Mouse (Mus musculus): ENCODE data around the gene Cdca3. TPM values are rescaled to one million over a fixed set of nuclear protein-coding genes. Genes with fewer than 3 reads are reported as not detected.
"Not testable (repeated sequence)": the region's sequence is repeated elsewhere in the genome, so short reads cannot be mapped to it uniquely, and the experiment has no call there.

Cdca3 gene
- total RNA-seq, 2 experiments from 2014 or later = 0.91 to 1.6 TPM

DNA sequence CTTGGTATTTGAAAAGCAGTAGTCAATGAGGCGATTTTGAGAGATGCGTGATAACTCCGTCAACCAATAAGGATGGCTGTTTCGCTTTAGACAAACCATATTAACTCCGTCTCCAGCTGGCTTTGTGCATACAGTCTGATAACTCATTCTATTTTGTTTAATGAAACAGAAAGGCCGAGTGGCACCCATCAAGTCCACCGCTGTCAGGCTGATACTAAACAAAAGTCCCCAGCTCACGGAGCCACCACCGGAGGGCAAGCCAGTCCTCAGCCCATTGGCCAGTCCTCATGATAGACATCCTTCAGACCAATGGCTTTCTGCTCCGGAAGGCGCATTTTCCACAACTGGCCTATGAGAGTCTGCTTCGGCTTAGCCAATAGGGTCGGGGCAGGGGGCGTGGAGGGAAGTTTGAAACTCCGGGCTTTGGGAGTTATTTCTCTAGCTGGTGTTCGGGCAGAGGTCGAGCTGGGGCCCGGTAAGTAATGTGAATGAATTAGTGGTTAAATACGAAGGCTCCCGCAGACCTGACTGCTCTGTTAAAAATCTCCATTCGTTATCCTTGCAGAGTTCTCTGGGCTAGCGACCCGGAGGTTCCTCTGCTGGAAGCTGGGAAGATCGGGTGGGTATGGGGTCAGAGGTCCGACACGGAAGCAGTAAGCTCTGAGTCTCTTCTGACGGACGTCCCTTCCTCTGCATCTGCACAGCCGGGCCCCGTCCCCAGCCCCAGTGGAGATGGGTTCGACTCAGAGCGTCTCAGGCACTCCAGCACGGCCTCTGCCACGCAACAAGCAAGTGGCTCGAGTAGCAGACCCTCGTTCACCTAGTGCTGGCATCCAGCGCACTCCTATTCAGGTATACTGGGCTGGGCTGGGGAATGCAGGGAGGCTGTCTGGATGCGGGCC, 703 bp downstream of the Cdca3 start:
- peak; percentile 95 for DNase-seq (ENCODE audit: low spot score)
- intact Hi-C loops (cut with DNase I) = no loop called here

DNA sequence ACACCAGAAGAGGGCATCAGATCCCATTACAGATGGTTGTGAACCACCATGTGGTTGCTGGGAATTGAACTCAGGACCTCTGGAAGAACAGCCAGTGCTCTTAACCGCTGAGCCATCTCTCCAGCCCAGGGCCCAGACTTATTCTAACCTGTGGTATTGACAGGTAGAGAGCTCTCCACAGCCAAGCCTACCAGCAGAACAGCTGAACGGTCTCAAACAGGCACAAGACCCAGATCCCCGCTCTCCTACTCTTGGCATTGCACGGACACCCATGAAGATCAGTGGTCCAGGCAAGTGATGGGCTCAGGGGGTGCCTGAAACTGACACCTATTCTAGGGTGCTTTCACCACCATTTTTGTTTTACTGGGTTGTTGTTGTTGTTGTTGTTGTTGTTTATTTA, 1.9 kb downstream of the Cdca3 start:
- intact Hi-C loops (cut with DNase I); DNase-seq (ENCODE audit: low spot score): not testable (repeated sequence)

DNA sequence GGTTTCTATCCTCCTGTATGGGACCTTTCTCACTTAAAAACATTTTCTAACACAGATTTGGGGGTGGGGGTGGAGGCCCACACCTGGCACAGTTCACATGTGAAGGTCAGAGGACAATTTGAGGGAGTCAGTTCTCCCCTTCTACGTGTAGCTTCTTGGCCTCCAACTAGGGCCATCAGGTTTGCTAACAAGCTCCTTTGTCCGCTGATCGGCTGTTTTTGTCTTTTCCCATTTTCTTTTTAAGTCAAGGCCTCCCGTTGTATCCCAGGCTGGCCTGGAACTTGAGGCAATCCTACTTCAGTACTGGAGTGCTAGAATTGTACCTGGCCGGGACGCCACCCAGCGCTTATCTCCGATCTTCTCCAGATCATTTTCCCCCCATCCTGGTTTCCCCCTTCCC, 2.3 kb downstream of the Cdca3 start:
- intact Hi-C loops (cut with DNase I) = no loop called here
- DNase-seq (ENCODE audit: low spot score) = no peak

DNA sequence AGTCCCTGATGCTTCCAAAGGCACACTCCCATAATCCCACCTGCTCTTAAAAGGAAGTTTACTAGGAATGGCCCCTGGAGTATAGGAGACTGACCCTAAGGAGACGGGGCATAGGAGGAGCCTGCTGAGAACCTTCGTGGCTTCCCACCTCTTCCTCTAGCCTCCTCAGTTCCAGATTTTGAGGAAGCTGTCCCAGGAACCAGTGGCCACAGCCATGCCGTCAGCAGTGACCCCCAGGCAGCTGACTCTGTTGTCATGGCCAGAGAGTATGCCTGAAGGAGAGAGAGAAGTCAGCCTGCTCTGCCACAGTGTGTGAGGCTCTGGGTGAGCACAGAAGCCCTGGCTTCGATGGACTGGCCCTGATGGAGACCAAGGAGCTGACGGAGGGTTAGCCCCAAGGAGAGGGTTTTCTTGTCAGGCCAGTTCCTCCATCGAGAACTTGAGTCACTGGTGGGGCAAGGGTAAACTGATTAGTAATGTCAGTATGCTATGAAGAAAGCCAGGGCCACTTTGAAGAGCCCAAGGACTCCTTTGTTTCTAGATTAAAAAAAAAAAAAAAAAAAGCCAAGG, 5.2 kb downstream of the Cdca3 start:
- intact Hi-C loops (cut with DNase I) = no loop called here
- no peak for DNase-seq (ENCODE audit: low spot score)

DNA sequence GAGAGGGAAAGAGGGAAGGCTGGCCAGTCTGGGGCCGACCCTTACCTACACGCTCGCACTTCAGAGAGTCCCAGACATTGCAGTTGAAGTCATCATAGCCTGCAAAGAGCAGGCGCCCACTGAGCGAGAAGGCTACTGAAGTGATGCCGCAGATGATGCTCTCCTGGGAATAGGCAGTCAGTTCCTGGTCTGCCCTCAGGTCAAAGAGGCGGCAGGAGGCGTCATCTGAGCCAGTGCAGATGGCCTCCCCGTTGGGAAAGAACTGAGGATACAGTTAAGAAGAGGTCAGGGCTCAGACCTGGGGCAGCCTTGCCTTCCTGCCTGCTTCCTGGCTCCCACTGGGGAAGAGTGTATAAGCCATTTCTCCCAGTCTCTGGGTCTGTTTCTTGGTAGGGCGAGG, 6.2 kb downstream of the Cdca3 start:
- DNase-seq (ENCODE audit: low spot score) = no peak
- intact Hi-C loops (cut with DNase I) = no loop called here

DNA sequence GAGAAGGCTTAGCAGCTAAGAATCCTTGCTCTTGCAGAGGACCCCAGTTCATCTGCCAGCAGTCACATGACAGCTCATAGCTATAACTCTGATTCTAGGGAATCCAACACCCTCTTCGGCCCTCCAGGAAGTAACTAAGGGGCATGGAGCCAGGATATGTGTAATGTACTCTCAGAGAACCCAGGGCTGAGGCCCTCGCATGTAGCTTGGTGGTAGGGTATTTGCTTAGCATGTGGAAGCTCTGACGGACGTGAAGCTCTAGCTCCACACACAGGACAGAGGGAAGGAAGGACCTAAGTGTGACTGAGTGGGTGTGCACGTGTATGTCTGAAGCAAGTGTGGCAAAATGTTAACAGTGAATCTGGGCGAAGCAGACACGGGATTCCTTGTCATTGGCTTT, 7.1 kb downstream of the Cdca3 start:
- DNase-seq (ENCODE audit: low spot score) = no peak
- intact Hi-C loops (cut with DNase I) = no loop called here

DNA sequence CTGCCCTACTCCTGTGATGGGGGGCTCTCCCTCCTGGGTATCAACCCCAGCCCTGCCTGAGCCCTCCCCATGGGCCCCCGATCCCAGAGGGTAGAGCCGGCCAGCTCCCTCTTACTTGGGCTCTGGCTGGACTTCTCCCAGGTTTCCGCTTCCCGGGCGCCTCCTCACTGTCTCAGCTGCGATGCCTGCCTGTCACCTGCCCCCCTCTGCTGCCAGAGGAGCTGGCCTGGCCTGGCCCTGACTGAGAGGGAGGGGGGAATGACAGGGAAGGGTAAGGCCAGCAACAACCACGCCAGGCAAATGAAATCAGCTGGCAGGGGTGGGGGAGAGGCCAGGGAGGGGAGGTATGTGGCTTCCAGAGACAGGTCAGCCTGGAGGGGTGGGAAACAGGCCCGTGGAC, 10.5 kb downstream of the Cdca3 start:
- no peak for DNase-seq (ENCODE audit: low spot score)
- intact Hi-C loops (cut with DNase I) = no loop called here

DNA sequence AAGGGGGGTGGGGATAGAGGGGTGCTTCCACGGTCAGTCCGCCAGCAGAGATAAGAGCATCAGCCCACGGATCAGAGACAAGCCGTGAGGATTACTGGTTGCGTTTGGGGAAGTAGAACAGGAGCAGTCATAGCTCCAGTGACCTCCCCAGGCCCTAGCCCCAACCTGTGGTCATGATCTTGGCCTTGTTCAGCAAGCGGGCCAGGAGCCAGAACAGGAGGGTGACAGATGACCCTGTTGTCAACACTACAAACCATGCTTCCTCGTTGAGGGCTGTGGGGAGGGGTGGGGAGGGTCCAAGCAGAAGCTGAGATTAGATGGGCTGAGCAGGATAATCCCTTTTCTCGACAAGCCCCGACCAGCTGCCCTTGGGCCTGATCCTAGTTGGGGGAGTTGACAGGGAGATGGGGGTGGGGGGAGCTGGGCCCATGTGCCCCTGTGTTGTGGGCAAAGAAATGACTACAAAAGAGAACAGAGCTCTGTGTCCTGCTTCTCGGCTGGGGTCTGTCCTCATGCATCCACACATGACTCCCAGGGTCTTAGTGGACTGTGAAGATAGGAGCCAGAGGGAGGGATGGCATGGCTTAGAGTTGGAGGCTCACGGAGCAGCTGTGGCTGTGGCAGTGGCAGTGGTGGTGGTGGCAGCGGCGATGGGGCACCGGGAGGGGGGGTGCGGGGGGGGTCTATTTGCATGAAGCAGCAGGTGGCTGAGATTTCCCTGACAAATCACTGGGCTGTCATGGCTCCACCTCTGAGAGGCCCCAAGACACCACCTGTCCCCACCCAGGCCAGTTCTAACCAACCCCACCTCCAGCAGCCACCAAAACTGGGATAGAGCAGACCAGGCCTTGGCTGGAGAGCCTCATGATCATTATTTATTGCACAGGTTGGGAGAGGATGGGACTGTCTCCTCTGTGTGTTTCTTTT, 11.2 kb downstream of the Cdca3 start, which contains the start of gene Gnb3:
TSS of gene Gnb3 (minus strand) at position 35 of the 927 bp plus-strand sequence.
- no peak for DNase-seq (ENCODE audit: low spot score)
- intact Hi-C loops (cut with DNase I) = no loop called here

DNA sequence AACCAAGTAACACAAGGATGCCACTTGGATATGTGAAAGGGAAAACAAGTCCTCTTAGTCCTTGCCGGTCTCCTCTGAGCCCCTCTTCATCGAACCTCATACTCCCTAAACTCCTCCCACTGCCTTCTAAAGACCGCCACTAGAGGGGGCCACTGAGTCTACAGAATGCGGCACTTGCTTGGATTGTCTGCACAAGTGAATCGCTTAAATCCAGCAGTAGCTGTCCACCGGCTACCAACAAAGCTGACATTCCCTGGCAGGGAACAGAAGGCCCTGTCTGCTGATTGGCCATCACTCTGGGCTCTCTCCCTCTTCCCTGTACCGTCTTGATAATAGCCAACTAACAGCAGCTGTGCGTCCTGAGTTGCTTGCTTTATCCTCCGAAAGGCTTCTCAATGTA, 18.0 kb downstream of the Cdca3 start:
- intact Hi-C loops (cut with DNase I) = loop anchor here (2.0 to 5.0 kb wide), 2 partner anchors 39 to 235 kb away; partner anchors contain the start of gene Spsb2
- peak; percentile 73 for DNase-seq (ENCODE audit: low spot score)

DNA sequence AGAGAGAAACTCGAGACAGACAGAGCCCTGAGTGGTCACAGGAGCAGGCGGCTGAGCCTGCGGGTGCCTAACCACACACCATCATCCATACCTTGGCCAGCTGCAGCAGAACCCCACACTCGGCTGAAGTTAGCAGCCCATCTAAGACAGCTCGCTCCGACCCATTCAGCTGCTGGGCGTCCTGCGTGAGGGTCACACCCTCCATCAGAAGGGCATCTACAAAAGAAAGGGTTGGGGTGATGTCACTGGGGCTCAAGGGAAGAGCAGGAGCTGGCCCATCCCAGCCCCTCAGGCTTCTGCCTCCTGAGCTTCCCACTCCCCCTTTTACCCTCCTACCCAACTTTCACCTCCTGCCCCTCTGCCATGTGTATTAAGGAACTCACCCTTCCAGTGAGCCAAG, 21.2 kb downstream of the Cdca3 start:
- intact Hi-C loops (cut with DNase I) = no loop called here
- DNase-seq (ENCODE audit: low spot score) = no peak

DNA sequence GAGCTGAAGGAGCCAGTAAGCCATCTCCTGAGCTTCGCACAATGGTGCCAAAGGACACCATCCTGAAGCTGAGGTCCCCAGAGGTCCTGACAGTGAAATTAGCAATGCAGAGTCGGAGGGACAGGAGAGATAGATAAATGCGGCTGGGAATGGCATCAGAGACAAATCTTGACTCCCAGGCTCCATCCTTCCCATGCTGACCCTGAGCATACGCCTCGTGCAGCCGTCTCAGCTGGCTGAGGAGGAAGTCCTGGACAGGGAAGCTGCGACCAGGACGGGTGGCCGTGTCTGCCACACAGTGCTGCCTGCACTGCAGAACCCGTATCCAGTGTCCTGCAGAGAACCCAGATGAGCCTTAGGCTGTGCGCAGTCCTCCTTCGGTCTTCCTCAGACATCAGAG, 25.3 kb downstream of the Cdca3 start:
- intact Hi-C loops (cut with DNase I) = no loop called here
- no peak for DNase-seq (ENCODE audit: low spot score)

DNA sequence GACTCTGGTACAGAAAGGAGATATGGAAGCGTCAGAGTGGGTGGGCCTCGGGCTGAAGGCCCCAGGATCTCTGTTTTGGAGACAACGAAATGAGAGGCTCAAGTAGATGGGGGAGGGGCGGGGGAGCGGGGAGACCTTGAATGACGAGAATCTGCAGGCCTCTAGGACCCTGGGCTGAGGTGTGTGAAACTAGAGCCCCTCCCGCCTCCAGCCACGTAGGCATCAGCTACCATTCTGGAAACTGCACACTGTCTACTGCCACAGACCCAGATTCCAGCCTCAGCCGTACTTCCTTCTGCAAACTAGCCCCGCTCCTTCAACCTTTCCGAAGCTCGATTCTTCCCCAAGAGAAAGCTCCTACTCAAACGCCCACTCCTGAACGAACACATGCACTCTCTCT, 27.0 kb downstream of the Cdca3 start:
- DNase-seq (ENCODE audit: low spot score) = no peak
- intact Hi-C loops (cut with DNase I) = no loop called here

DNA sequence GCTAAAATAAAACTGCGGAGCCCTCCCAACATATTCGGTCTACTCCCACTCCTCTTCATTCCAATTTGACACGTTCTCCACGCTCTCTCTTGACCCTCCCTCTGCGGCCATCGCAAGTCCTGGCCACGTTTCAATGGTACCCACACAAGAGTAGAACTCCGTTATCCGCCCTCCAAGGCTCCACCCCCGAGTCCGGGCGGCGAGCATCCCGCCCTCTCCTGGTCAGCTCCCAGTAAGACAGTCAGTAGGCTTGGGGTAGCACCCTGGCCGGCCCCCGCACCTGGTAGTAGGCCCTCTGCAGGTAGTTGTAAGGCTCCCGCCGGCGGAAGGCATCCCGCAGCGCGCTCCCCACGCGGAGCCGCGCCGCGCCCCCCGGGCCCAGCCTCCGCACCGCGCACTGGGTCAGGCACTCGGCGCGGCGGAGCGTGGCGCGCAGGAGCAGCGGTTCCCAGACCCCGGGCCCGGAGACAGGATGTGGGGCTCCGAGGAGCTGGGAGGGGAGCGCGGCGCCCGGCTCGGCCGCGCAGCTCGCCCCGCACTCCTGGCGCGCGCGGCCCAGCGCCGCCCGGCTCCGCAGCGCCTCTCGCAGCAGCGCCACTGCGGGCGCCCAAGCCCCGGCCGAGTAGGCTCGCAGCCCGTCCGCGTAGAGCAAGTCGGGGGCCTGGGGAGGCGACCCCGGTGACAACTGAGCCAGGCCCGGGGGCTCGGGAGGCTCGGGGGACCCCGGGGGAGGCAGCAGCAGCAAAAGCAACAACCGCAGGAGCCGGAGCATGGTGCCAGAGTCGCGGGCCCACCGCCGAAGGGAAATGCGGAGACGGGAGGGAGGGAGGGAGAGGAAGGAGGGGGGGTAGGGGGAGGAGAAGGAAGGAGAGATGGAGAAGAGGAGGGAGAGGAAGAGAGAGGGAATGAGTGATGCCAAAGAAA, 27.8 kb downstream of the Cdca3 start, which contains the start of gene P3h3:
TSS of gene P3h3 (minus strand) at position 837 of the 924 bp plus-strand sequence.
- intact Hi-C loops (cut with DNase I) = no loop called here

DNA sequence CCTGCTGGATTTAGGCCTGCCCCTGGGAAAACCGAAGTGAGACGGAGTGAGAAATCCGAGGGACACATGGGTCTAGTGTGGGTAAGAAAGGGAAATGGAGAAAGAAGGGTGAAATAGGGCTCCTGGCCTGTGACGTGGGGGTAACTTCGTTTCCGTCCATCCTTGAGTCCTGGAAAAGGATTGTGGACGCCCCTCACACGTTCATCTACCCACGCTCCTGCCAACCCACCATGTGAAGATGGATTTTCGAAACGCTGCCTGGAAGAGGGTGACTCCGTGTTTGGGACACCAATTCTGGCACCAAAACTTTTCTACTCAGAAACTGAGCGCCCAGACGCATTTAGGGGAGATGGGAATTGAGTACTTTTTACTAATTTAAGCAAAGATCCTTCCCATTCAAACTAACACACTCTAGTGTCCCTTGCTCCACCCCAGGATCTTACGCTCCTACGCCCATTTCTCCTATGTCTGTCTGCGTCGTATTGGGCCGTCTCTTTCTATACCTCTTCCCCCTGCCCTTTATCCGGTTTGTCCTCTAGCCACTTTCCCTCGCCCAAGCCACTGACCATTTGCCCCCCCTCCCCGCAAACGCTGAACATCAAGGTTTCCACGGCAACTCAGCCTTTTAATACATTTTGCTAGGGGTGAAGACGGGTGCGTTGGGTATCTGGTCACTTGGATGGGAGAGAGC, 28.6 kb downstream of the Cdca3 start:
- intact Hi-C loops (cut with DNase I) = no loop called here
- no peak for DNase-seq (ENCODE audit: low spot score)

More for the DNA sequence above, 27.8 kb downstream of the Cdca3 start, which contains the start of gene P3h3:
- peak; percentile 74 for DNase-seq (ENCODE audit: low spot score)

DNA sequence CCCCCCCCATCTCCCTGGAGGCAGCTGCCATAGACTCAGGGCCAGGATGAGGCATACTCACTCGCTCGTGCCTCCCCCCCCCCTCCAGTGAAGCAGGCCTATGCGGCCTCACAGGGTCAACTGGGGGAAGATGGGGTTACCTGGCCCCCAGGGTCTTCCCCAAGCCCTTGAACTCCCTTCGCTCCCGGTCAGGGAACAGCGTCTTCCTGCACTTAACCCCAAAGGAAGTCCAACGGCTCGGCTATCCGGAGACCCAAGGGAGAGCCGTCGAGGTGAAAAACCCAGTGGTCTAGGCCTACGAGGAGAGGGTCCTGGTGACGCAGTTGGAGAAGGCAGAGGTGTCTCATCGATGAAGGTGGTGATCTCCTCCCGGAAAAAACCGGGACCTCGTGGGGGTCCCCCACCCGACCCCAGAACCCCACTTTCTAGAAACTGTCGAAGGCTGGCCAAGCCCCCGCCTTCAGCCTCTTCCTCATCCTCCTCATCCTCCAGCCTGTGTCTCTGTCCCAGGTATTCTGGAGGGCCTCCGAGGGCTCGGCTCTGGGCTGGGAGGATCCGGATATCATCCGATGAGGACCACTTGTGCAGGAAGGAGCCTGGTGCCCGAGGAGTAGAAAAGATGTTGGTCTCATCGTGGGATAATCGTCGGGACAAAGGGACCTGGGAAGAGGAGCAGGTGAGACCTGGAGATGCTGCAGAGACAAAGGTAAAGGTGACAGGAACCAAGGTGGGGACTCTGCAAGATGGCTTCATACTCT, 29.4 kb downstream of the Cdca3 start:
- intact Hi-C loops (cut with DNase I) = no loop called here
- no peak for DNase-seq (ENCODE audit: low spot score)

DNA sequence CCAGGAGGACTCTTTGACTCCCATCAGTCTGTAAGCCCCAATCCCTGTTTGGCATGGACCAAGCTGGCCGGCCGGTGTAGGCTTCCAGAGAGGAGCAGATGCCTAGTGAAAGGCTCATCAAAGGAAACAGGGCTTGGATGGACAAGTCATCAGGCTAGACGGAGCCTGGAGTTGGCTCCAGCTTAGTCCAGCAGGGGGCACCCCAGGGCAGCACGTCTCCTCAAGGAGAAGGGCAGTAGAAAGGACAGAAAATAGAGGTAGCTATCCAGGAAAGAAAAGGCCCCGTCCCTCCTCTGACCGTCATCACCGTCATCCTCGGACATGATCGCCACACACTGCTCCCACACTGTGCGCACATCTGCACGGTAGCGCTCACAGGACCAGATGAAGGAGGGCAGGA, 30.4 kb downstream of the Cdca3 start:
- peak; percentile 64 for DNase-seq (ENCODE audit: low spot score)
- intact Hi-C loops (cut with DNase I) = no loop called here

DNA sequence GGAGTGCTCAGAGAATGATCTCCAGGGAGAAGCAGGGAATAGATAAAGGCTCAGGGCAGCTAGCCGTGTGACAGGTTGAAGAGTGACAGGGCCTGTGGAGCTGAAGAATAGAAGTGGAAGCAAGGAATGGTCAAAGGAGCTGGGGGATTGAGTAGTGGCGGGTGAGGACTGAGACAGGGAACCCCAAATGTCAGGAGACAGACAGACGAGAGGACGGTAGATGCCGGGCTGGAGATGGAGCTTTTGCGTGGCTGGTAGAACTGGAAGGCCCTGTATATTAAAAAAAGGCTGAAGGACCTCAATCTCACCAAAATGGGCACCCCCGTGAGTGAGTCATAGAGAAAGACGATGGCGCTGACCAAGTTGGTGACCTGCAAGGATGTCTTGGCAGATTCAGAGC, 31.2 kb downstream of the Cdca3 start:
- no peak for DNase-seq (ENCODE audit: low spot score)
- intact Hi-C loops (cut with DNase I) = no loop called here

DNA sequence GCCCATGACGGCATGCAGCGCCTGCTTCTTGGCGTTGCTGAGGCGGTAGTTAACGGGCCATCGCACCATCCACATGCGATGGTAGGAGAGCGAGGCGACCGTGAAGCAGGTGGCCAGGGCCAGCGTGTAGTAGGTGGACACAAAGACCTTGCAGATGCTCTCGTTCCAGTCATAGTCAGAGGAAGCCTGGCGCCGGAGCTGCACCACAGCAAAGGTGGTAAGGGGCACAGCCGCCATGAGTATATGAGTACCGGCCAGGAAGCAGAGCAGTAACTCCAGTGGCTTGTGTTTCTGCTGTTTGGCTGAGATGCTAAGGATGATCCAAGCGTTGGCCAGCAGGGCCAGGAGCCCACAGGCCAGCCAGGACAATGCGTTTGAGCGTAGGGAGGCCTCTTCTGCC, 31.9 kb downstream of the Cdca3 start:
- no peak for DNase-seq (ENCODE audit: low spot score)
- intact Hi-C loops (cut with DNase I) = no loop called here
